Mouse (Mus musculus) embryonic facial prominence, embryonic 14.5 days (tissue): ENCODE measurements around the gene Spata46. TPM values are rescaled to one million over a fixed set of nuclear protein-coding genes. Genes with fewer than 3 reads are reported as not detected.

Source experiments
- ATAC-seq: fragments of 200-750 bp; cut with Nextera tagmentation; 2 replicates; pipeline ENCODE4 v1.8.0; 2017; ENCODE audit warnings: low read depth, moderate number of reproducible peaks, moderate TSS enrichment
- DNase-seq: peaks from one replicate; pipeline ENCODE4 v3.0.0-alpha.2; 2015; ENCODE audit warnings: low spot score
- H3K27ac ChIP-seq: fragments of 300-500 bp; sonication (generic); replicated peaks from 2 replicates; pipeline ENCODE4 v1.5.1; 2014; ENCODE audit warnings: low read depth, mild to moderate bottlenecking, low read length, moderate library complexity
- H3K27me3 ChIP-seq: fragments of 300-500 bp; sonication (generic); replicated peaks from 2 replicates; pipeline ENCODE4 v1.6.1; 2014; ENCODE audit warnings: low read length; ENCODE audit not compliant: control insufficient read depth, insufficient read depth
- H3K36me3 ChIP-seq: fragments of 300-500 bp; sonication (generic); 2 replicates; pipeline ENCODE4 v1.6.1; 2014; ENCODE audit warnings: low read length, mixed read lengths; ENCODE audit not compliant: control insufficient read depth, insufficient read depth
- H3K4me1 ChIP-seq: fragments of 300-500 bp; sonication (generic); 2 replicates; pipeline ENCODE4 v1.6.1; 2014; ENCODE audit warnings: antibody characterized with exemption, low read length; ENCODE audit not compliant: control insufficient read depth, insufficient read depth
- H3K4me2 ChIP-seq: fragments of 300-500 bp; sonication (generic); 2 replicates; pipeline ENCODE4 v1.6.1; 2014; ENCODE audit warnings: low read depth, mild to moderate bottlenecking, low read length, moderate library complexity, mixed read lengths
- H3K4me3 ChIP-seq: fragments of 300-500 bp; sonication (generic); 2 replicates; pipeline ENCODE4 v1.5.1; 2014; ENCODE audit warnings: low read depth, mild to moderate bottlenecking, low read length
- H3K9ac ChIP-seq: fragments of 300-500 bp; sonication (generic); 2 replicates; pipeline ENCODE4 v1.6.1; 2014; ENCODE audit warnings: low read depth, mild to moderate bottlenecking, low read length, moderate library complexity, mixed read lengths
- H3K9me3 ChIP-seq: fragments of 300-500 bp; sonication (generic); 2 replicates; pipeline ENCODE4 v1.6.1; 2016; ENCODE audit warnings: low read length; ENCODE audit not compliant: control insufficient read depth
- WGBS: fragments of 180-500 bp; shearing (Covaris S2); extraction: QIAGEN DNeasy Blood & Tissue Kit; methylation state at CpG from one replicate; pipeline ENCODE4 v1.1.7; 2014; 5-methylcytosine and 5-hydroxymethylcytosine counted together
- polyA plus RNA-seq: library from polyadenylated mRNA; unstranded; fragments of >200 nt; fragmentation: Nextera tagmentation; extraction: Ambion mirVana; gene quantifications from 2 replicates; pipeline ENCODE4 v1.2.1, GENCODE M21; 2014

Gene Spata46
- polyA plus RNA-seq, 1 experiment from 2014 or later = 0.24 TPM

DNA sequence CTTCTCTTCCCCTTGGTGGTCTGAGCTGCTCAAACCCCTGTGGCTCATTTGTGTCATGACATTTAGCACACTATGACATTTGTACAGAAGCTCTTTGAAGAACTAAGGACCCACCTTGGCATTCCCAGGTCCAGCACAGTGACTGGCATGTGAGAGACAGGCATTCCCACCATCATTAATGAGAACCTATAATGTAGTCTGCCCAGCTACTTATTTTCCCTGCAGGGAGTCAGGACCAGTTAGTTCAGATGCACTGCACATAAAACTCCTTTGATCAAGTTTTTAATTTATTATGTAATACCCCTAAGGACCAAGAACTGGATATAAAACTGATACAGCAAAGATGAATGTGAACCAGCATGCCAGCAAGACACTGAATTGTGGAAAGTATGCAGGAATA is 42.5 kb downstream of the Spata46 start:
- Histone ChIP-seq H3K36me3 (no peaks in the 10 kb centered on the region), H3K9me3 (no peaks in the 10 kb centered on the region), H3K27me3 (no peaks in the 10 kb centered on the region), H3K4me1 (no peaks in the 10 kb centered on the region), H3K4me2 (no peak overlapping the region), H3K9ac (no peak overlapping the region), H3K4me3 (no peak overlapping the region), H3K27ac (no peak overlapping the region)
- ATAC-seq = no peak
- no peak for DNase-seq

DNA sequence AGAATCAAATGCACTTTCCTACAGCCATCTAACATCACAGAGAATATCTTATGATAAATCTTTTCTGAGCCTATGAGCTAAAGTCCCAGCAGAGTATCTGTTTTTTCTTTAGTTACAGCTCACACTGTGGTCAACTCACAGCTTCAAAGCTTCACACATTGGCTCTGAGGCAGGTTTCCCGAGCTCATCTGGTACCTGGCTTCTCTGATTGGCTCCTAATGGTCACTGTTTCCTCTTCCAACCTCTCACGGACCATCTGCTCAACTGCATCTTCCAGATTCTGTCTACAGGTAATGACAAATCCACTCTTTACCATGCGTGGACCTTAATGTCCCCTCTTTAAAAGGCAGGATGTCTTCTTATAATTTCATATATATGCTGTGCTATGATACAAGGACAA is 44.7 kb downstream of the Spata46 start:
- ATAC-seq = no peak
- Histone ChIP-seq H3K4me2 (no peak overlapping the region), H3K4me3 (no peak overlapping the region), H3K9ac (no peak overlapping the region), H3K27ac (no peak overlapping the region), H3K36me3 (no peaks in the 10 kb centered on the region), H3K4me1 (no peaks in the 10 kb centered on the region), H3K27me3 (no peaks in the 10 kb centered on the region), H3K9me3 (no peaks in the 10 kb centered on the region)
- 70% methylated on average over 3 of the region's 3 CpGs for WGBS
- no peak for DNase-seq

DNA sequence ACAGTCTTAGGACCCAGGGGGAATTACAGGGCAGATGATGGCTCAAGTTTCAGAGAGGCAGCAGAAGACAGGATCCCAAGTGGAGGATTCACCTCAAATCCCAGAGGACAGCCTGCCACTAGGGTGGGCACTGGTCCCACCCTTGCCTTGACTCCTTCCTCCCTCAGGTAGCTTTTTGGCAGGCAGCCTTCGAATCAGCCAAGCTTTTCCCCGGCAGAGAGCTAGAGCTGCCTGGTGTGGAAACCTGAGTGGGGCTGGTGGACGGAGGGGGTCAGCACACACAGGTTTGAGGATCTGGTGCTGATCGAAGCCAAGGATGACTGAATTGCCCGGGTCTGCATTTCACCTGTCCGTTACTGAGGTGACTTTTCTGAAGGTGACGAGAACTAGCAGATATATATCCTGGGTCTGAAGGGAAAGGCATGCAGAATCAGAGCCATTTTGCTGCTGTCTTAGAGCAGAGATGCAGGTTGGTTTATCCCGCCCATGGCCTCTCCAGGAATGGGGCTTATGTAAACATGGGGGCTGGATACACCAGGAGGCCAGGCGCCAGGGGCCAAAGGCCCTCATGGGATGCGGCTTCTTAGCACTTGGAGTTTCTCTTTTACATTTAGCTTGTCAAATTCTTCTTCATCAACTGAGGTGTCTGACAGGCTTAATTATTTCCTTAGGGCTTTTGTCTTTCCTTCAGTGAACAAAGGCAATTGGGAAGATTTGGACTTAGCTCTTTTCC is 51.7 kb downstream of the Spata46 start:
- 46% methylated on average over 8 of the region's 10 CpGs for WGBS

More for the DNA sequence above, 51.7 kb downstream of the Spata46 start:
- H3K27me3 ChIP-seq = no peaks in the 10 kb centered on the region
- H3K9me3 ChIP-seq = no peaks in the 10 kb centered on the region
- ATAC-seq (no peak), DNase-seq (no peak)
- H3K4me2 ChIP-seq = no peak overlapping the region
- no peak overlapping the region for H3K4me3 ChIP-seq
- H3K27ac ChIP-seq = no peak overlapping the region
- no peak overlapping the region for H3K9ac ChIP-seq
- peaks cover 3% of the 10 kb centered on the region; the same call in 1 of the 2 replicates for H3K4me1 ChIP-seq
- H3K36me3 ChIP-seq = no peaks in the 10 kb centered on the region

Other genes with a start within 250 kb of the Spata46 start
- 85.2 and 94.0 TPM in 2 replicates for gene Ddr2, start 198.0 kb upstream of the Spata46 start, polyA plus RNA-seq
- gene Uap1, start 133.8 kb upstream of the Spata46 start, polyA plus RNA-seq = 72.9 and 75.4 TPM in 2 replicates
- 10.1 and 11.2 TPM in 2 replicates for gene Uhmk1, start 93.4 kb upstream of the Spata46 start, polyA plus RNA-seq
- not detected in 2 replicates for gene Sh2d1b2, start 76.1 kb upstream of the Spata46 start, polyA plus RNA-seq
- gene Sh2d1b1, start 31.5 kb upstream of the Spata46 start, polyA plus RNA-seq = 0.13 and 0.15 TPM in 2 replicates
- gene Gm7694, start 2.5 kb upstream of the Spata46 start, polyA plus RNA-seq = 2.9 and 3.0 TPM in 2 replicates